Mouse (Mus musculus) fibroblast of lung, adult 2 months (primary cell): ENCODE results near the gene Fbln2.
A peak's percentile ranks its signal among the peaks of the same experiment; 100 is the strongest.

Experiments used
- DNase-seq: peaks from one replicate; pipeline ENCODE4 v3.0.0-alpha.2; 2011; ENCODE audit warnings: low read depth

Gene Fbln2

GRCm38 (mm10) chr6:91279477-91279876 lies 67.2 kb downstream of the Fbln2 start:
- DNase-seq = no peak

DNA sequence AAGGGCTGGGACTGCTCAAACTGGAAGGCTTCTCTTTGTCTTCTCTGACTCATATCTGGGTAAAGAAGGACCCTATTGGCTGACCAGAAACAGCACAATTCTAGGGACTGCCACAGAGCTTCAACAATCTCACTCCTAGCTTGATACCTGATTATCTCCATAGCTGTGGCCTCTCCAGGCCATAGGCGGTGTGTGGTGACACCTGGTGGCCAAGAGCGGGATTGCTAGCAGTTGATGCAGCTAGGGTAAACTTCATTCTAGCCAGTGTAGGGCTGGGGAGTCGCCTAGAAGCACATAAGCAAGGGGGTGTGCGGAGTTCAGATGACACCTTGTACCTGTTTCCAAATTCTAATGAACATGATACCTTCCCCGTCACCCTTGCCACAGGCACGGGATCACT lies 69.0 kb downstream of the Fbln2 start:
- no peak for DNase-seq

DNA sequence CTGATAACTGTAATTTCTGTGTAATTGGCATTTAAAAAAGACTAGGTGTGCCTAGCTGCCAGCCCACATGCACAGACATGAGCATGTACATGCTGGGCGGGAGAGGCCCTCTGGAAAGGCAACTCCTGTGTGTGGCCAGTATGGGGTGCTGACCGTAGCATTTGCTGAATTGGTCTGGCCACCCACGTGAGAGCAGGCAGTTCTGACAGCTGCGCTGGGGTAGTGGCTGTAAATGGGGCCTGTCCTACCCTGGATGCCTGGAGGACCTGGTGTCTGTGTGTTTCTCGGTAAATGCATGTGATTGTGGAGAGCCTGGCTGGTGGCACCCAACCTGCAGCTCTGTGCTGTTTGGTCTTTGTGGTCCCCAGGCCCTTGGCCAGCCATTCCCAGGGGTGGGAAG lies 69.5 kb downstream of the Fbln2 start:
- DNase-seq = no peak

GRCm38 (mm10) chr6:91283031-91283430 lies 70.8 kb downstream of the Fbln2 start:
- no peak for DNase-seq

- DNase-seq = no peak
These were observed 72.5 kb downstream of the Fbln2 start for GRCm38 (mm10) chr6:91284521-91285449.

DNA sequence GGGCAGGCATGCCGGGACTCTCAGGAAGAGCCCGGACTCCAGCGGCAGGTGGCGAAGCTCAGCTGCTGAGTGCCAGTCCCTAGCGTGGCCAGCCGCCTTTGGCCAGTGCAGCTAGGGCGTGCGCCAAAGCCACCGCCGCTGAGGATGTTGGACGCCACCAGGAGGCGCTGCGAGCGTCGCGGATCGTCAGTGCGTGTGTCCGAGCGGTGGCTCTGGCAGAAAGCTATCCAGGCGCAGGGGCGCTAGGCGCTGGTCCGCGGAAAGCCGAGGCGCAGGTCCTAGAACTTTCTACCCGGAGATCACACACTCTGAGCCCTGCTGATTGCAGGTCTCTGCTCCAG lies 73.2 kb downstream of the Fbln2 start:
- DNase-seq = no peak

- no peak for DNase-seq
These were observed 73.7 kb downstream of the Fbln2 start for GRCm38 (mm10) chr6:91285814-91286545.

- peak; percentile 44 for DNase-seq
These were observed 74.4 kb downstream of the Fbln2 start for GRCm38 (mm10) chr6:91286624-91287023.

DNA sequence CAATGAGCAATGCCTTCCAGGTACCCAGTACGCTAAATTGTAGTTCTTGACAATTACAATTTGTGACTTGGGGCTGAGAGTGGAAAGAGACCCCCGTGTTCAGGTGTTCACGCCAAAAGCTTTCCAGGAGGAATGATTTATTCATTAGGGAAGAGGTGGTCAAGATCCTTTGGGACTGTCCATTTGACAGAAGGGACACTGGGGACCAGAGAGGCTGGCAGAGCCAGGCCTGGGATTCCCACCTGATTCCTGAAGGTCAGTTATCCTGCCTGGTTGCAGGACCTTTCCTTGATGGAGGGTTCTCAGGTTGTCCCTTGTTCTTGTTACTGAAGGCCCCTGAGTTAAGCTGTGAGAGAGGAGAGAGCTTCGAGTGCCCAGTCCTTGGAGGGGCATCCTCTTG lies 74.9 kb downstream of the Fbln2 start:
- no peak for DNase-seq

DNA sequence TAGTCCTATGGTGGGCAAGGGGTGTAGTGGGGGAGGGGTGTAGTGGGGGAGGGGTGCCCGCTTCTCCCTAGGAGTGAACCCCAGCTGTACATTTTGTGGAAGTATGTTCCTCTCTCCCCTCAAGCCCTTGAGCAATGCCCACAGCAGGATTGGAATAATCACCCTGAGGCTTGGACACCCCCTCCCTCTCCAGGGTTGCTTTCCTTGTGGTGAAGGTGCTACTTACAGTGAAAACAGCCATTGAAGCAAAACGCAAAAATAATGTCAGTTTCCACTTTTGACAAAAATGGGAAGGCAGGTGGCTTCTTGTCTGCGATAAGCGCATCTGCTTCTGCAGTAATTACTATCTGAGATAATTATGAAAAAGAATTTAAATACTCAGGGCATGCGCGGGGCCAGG lies 75.4 kb downstream of the Fbln2 start:
- no peak for DNase-seq

DNA sequence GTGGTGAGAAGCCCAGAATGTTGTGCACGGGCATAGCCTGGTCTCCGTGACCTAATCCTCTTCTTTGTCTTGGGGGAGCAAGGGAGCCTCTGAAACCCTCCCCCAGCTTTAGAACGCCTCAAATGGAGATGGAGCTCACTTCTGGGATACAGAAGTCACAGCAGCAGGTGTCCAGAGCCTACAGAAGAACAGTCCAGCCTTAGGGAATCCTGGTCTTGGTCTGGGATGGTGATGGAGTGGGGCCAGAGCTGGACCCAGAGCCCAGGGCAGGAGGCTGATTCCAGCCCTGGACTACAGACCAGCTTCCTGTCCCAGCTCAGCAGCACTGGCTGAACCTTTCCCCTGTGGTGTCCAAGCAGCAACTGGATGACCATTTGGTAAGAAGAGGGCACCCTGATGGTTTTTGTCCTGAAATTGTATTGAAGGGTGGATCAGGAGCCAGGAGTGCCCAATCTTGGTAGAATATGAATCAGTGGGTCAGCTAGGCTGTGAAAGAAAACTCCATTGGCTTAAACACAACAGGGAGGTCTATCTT lies 76.1 kb downstream of the Fbln2 start:
- no peak for DNase-seq

DNA sequence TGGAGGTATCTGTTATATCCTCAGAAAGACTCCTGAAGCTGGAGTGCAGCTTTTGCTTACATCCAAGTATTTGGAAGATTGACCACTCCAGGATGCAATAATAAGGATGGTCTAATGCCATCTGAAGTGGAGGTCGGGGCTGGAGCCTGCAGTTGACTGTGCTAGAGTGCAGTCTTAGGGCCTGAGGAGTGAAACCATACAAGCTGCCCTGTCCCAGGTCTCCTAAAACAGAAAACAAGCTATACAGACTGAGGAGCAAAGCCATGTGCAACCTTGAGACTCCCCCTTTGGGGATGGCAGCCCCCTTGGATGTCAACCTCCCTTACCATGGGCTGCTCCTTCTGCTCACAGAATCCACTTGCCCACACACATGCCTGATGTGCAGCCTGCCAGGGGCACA lies 76.7 kb downstream of the Fbln2 start:
- no peak for DNase-seq

DNA sequence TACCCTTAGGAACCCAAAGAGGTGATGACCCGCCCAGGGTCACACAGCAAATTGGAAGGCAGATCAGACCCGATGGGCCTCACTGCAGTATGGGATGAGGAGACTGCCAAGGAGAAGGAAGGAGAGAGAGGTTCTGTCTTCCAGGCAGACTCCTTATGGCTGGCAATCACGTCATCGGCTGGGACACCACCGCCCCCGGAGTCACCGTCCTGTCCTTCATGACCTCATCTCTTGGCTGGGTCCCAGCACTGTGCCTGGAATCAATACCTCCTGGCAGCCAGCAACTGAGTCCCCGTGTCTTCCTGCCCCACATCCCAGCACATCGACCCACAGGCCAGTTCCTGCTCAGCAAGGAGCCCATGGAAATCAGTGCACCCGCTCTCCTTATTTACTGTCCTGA lies 78.7 kb downstream of the Fbln2 start:
- DNase-seq = no peak

DNA sequence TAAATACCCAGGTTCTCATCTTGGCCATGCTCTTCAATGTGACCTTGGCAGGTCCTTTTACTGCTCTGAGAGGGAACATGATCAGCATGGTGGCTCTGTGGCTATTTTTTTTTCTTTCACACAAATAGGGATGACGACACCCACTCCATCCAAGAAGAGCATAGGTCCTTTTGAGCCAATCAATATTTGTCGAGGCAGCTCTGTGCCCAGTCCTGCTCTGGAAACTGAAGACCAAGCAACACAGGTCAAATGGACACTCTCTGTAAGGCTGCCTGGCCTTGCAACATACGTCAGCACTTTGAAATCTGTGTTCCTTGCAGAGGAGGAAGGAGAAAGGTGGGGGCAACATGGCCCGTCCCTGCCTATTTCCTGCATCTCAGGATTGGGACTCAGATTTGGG lies 83.2 kb downstream of the Fbln2 start:
- DNase-seq = no peak

GRCm38 (mm10) chr6:91298828-91299227 lies 86.6 kb downstream of the Fbln2 start:
- no peak for DNase-seq

DNA sequence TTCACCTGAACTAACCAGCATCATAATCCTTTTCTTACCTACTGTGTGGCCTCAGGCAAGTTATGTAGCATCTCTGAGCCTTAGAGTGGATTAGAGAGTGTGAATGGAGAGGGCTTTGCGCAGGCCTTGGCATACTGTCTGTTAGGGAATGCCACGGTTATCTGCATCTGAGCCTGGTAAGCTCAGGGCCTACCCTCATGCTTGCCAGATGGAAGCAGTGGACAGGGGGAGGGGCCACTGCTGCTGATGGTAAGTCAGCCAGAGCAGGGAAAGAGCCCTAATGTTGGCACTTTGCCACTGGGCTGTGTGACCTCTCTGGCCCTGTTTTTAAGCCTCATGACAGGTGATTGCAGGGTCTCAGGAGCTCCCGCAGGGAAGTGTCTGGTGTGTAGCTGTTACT lies 87.8 kb downstream of the Fbln2 start:
- no peak for DNase-seq

- no peak for DNase-seq
These were observed 89.6 kb downstream of the Fbln2 start for GRCm38 (mm10) chr6:91301839-91302238.

GRCm38 (mm10) chr6:91302337-91302736 lies 90.1 kb downstream of the Fbln2 start:
- no peak for DNase-seq

GRCm38 (mm10) chr6:91304172-91304571 lies 91.9 kb downstream of the Fbln2 start:
- DNase-seq = no peak

GRCm38 (mm10) chr6:91307972-91308371 lies 95.7 kb downstream of the Fbln2 start:
- DNase-seq = no peak

DNA sequence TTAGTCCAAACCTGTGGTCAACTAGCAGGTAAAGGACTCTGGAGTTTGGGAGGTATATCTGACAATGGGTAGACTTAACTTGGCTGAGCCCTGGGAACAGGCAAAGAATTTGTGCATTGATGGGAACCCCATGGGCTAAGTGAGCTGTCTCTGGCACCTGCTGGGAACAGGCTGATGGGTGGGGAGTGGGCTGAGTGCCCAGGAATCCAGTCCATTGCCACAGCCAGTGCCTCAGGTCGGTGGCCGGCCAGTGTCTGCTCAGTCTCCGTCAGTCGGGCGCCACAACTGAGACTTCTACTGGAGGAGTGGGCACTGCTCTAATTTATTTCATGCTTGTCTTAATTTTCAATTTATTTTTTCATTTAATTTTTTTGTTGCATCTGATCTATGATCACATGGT lies 98.9 kb downstream of the Fbln2 start:
- DNase-seq = no peak

- no peak for DNase-seq
These were observed 100.2 kb downstream of the Fbln2 start for GRCm38 (mm10) chr6:91312491-91312890.
